Mouse (Mus musculus): ENCODE data around the gene 1700056E22Rik. TPM values are rescaled to one million over a fixed set of nuclear protein-coding genes. Genes with fewer than 3 reads are reported as not detected.

Gene 1700056E22Rik
- total and polyA plus RNA-seq, 3 experiments = 0.35 to 1.1 TPM; not detected in 1

DNA sequence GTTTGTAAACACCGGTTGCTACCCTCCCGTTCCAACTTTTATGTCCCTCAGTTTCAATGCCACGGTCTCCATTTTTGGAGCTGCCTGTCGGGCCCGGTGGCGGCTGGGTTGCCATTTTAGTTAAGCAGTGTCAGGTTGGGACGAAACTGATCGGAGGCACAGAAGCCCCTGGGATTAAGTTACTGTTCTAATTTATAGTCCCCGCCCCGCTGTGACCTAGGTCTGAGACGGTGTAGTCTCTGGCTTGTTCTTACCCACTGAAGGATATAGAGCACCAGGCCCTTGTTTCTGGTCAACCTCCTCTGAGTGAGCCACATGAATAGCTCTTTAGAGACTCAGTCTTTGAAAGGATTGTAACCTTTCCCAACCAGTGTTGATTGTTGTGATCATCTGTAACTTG, 6.1 kb upstream of the 1700056E22Rik start:
- no peak overlapping the region for H3K27ac ChIP-seq (ENCODE audit: control insufficient read depth, low read depth, low read length)
- H3K36me3 ChIP-seq (ENCODE audit: control insufficient read depth in 1 of 2, insufficient read depth in 2 of 2, low read length in 2 of 2) = peaks cover 0 to 8% of the 10 kb centered on the region in 2 experiments; a peak in 2 of 4 replicates
- no peak overlapping the region for H3K4me3 ChIP-seq (ENCODE audit: control insufficient read depth in 1 of 2, insufficient read depth in 1 of 2, low read depth in 2 of 2, low read length in 2 of 2)
- H3K4me1 ChIP-seq (ENCODE audit: control insufficient read depth in 1 of 2, insufficient read depth in 2 of 2, low read length in 2 of 2) = peaks cover 8 to 10% of the 10 kb centered on the region in 2 experiments
- H3K79me2 ChIP-seq (ENCODE audit: control insufficient read depth, insufficient read depth, low read length, poor library complexity) = no peaks in the 10 kb centered on the region
- no peak overlapping the region for H3K9ac ChIP-seq (ENCODE audit: control insufficient read depth, low read depth, low read length, poor library complexity, severe bottlenecking)
- TF ChIP-seq GATA1 (IDR thresholded peaks at IDR 0.05; ENCODE audit: low read depth, low read length) (no peak), RCOR1 (IDR thresholded peaks at IDR 0.05; ENCODE audit: low read depth, low read length) (no peak), NRF1 (IDR thresholded peaks at IDR 0.05; ENCODE audit: insufficient read depth, low read depth, low read length, poor library complexity, severe bottlenecking) (no peak), ETS1 (IDR thresholded peaks at IDR 0.05; ENCODE audit: low read depth, low read length) (no peak), POLR2AphosphoS2 (IDR thresholded peaks at IDR 0.05; ENCODE audit: low read length) (no peak), USF1 (IDR thresholded peaks at IDR 0.05; ENCODE audit: low read depth, low read length) (no peak), MAX (IDR thresholded peaks at IDR 0.05; ENCODE audit: low read length) (no peak), ELF1 (IDR thresholded peaks at IDR 0.05; ENCODE audit: low read depth, low read length) (no peak), BHLHE40 (IDR thresholded peaks at IDR 0.05; ENCODE audit: borderline replicate concordance, low read depth, low read length) (no peak)
- H3K27me3 ChIP-seq (ENCODE audit: control insufficient read depth in 1 of 2, insufficient read depth in 2 of 2, low read length in 2 of 2) = no peaks in the 10 kb centered on the region
- no peaks in the 10 kb centered on the region for H3K9me3 ChIP-seq (replicated peaks; ENCODE audit: insufficient read depth, low read length)
- no peak for DNase-seq (ENCODE audit: low read depth, low spot score)

DNA sequence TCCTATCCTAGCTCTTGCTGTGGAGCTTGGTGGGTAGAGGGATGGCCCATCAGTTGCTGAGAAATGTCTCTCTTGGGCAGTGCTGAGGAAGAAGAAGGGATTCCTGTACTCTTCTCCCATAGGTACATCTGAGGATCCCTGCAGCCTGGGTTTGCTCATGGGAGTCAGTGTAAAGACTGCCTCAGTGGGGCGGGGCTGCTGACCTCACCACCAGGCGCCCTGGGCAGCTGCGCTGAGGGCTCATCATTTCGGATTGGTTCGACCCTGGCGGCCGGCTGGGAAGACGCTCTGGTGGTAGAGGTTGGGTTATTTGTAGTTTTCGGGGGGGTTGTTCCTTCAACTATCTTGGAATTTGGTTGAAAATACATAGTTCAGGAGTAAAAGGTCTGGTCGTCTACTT, 5.2 kb upstream of the 1700056E22Rik start:
- Histone ChIP-seq H3K9me3 (replicated peaks; ENCODE audit: insufficient read depth, low read length) (no peaks in the 10 kb centered on the region), H3K79me2 (ENCODE audit: control insufficient read depth, insufficient read depth, low read length, poor library complexity) (peaks cover 2% of the 10 kb centered on the region; the same call in 1 of the 2 replicates), H3K4me3 (ENCODE audit: control insufficient read depth in 1 of 2, insufficient read depth in 1 of 2, low read depth in 2 of 2, low read length in 2 of 2) (no peak overlapping the region), H3K27ac (ENCODE audit: control insufficient read depth, low read depth, low read length) (no peak overlapping the region), H3K36me3 (ENCODE audit: control insufficient read depth in 1 of 2, insufficient read depth in 2 of 2, low read length in 2 of 2) (peaks cover 0 to 8% of the 10 kb centered on the region in 2 experiments; a peak in 2 of 4 replicates), H3K9ac (ENCODE audit: control insufficient read depth, low read depth, low read length, poor library complexity, severe bottlenecking) (no peak overlapping the region), H3K27me3 (ENCODE audit: control insufficient read depth in 1 of 2, insufficient read depth in 2 of 2, low read length in 2 of 2) (no peaks in the 10 kb centered on the region), H3K4me1 (ENCODE audit: control insufficient read depth in 1 of 2, insufficient read depth in 2 of 2, low read length in 2 of 2) (peaks cover 8 to 10% of the 10 kb centered on the region in 2 experiments)
- TF ChIP-seq UBTF (IDR thresholded peaks at IDR 0.05; ENCODE audit: borderline replicate concordance, insufficient read depth, low read depth, low read length) = no peak
- TF ChIP-seq MYB (IDR thresholded peaks at IDR 0.05; ENCODE audit: low read depth, low read length) = no peak
- DNase-seq (ENCODE audit: low read depth, low spot score) = no peak

DNA sequence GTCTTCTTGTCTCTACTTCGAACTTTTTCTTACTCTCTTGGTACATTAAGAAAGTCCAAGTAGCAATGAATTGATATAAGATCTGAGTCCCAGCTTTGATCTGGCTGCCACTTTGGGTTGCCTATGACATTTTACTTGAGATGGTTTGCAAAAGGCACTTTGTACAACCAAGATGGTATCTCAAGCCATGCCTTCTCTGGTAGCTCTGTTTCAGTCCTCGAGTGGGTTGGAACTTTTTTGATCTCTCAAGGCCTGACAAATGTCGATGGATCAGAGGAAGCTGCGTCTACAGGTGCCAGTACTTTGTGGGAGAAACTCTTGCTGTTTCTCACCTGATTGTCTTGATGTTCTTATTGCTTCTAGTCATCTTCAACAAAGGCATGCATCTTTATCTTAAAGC, 3.7 kb upstream of the 1700056E22Rik start:
- Histone ChIP-seq H3K9me3 (replicated peaks; ENCODE audit: insufficient read depth, low read length) (no peaks in the 10 kb centered on the region), H3K9ac (ENCODE audit: control insufficient read depth, low read depth, low read length, poor library complexity, severe bottlenecking) (no peak overlapping the region), H3K4me3 (ENCODE audit: control insufficient read depth in 1 of 2, insufficient read depth in 1 of 2, low read depth in 2 of 2, low read length in 2 of 2) (no peak overlapping the region), H3K27me3 (ENCODE audit: control insufficient read depth in 1 of 2, insufficient read depth in 2 of 2, low read length in 2 of 2) (no peaks in the 10 kb centered on the region), H3K36me3 (ENCODE audit: control insufficient read depth in 1 of 2, insufficient read depth in 2 of 2, low read length in 2 of 2) (peaks cover 0 to 5% of the 10 kb centered on the region in 2 experiments; a peak in 2 of 4 replicates), H3K27ac (ENCODE audit: control insufficient read depth, low read depth, low read length) (no peak overlapping the region), H3K79me2 (ENCODE audit: control insufficient read depth, insufficient read depth, low read length, poor library complexity) (peaks cover 2% of the 10 kb centered on the region; the same call in 1 of the 2 replicates), H3K4me1 (ENCODE audit: control insufficient read depth in 1 of 2, insufficient read depth in 2 of 2, low read length in 2 of 2) (peaks cover 3 to 8% of the 10 kb centered on the region in 2 experiments)
- TF ChIP-seq MYC (IDR thresholded peaks at IDR 0.05; ENCODE audit: low read depth, low read length) (no peak), ZNF384 (IDR thresholded peaks at IDR 0.05; ENCODE audit: low read depth, low read length) (no peak), KAT2A (conservative IDR thresholded peaks at IDR 0.05; ENCODE audit: low read depth, low read length) (no peak), GABPA (IDR thresholded peaks at IDR 0.05; ENCODE audit: low read depth, low read length) (no peak), UBTF (IDR thresholded peaks at IDR 0.05; ENCODE audit: borderline replicate concordance, insufficient read depth, low read depth, low read length) (no peak), E2F4 (IDR thresholded peaks at IDR 0.05; ENCODE audit: borderline replicate concordance, low read depth, low read length) (no peak), TCF12 (IDR thresholded peaks at IDR 0.05; ENCODE audit: low read depth, low read length) (no peak), HCFC1 (IDR thresholded peaks at IDR 0.05; ENCODE audit: low read depth, low read length) (no peak), MYB (IDR thresholded peaks at IDR 0.05; ENCODE audit: low read depth, low read length) (no peak), TBP (IDR thresholded peaks at IDR 0.05; ENCODE audit: low read depth, low read length) (no peak), JUND (IDR thresholded peaks at IDR 0.05; ENCODE audit: low read depth, low read length) (no peak), POLR2AphosphoS5 (IDR thresholded peaks at IDR 0.05; ENCODE audit: borderline replicate concordance, low read depth, low read length) (no peak), CTCF (IDR thresholded peaks at IDR 0.05 in 2 of 3, conservative IDR thresholded peaks at IDR 0.05 in 1 of 3; ENCODE audit: control insufficient read depth in 1 of 3, insufficient read depth in 1 of 3, low read depth in 2 of 3, low read length in 3 of 3, poor library complexity in 1 of 3, severe bottlenecking in 1 of 3) (no peak), ELF1 (IDR thresholded peaks at IDR 0.05; ENCODE audit: low read depth, low read length) (no peak), POLR2A (IDR thresholded peaks at IDR 0.05; ENCODE audit: control insufficient read depth in 1 of 2, insufficient read depth in 1 of 2, low read depth in 1 of 2, low read length in 2 of 2, poor library complexity in 1 of 2) (no peak), NELFE (IDR thresholded peaks at IDR 0.05; ENCODE audit: low read depth, low read length) (no peak), USF1 (IDR thresholded peaks at IDR 0.05; ENCODE audit: low read depth, low read length) (no peak)
- DNase-seq (ENCODE audit: low read depth, low spot score) = no peak
